Mouse (Mus musculus): ENCODE data around the gene Supt4a.

GRCm38 (mm10) chr11:87710262-87710615, 27.1 kb upstream of the Supt4a start:
- TF ChIP-seq CTCF (IDR thresholded peaks at IDR 0.05; ENCODE audit: borderline replicate concordance, insufficient read depth, low read length), result no peak
- no peak for TF ChIP-seq POLR2A (IDR thresholded peaks at IDR 0.05; ENCODE audit: low read depth, low read length)
